Mouse (Mus musculus) stomach, embryonic 16.5 days (tissue): ENCODE results near the gene Glis3. TPM values are rescaled to one million over a fixed set of nuclear protein-coding genes. Genes with fewer than 3 reads are reported as not detected.

Experiments used
- ATAC-seq: fragments of 200-750 bp; cut with Nextera tagmentation; 2 replicates; pipeline ENCODE4 v1.8.0; 2017; ENCODE audit warnings: moderate number of reproducible peaks, moderate TSS enrichment; ENCODE audit not compliant: insufficient read depth, low FRiP score
- H3K27ac ChIP-seq: fragments of 300-500 bp; sonication (generic); 2 replicates; pipeline ENCODE4 v1.5.1; 2014; ENCODE audit warnings: low read length
- H3K27me3 ChIP-seq: fragments of 300-500 bp; sonication (generic); 2 replicates; pipeline ENCODE4 v1.6.1; 2014; ENCODE audit warnings: low read length, control low read depth, mixed read lengths; ENCODE audit not compliant: control insufficient read depth, insufficient read depth
- H3K36me3 ChIP-seq: fragments of 300-500 bp; sonication (generic); 2 replicates; pipeline ENCODE4 v1.6.1; 2014; ENCODE audit warnings: low read length; ENCODE audit not compliant: control insufficient read depth, insufficient read depth
- H3K4me1 ChIP-seq: fragments of 300-500 bp; sonication (generic); 2 replicates; pipeline ENCODE4 v1.6.1; 2014; ENCODE audit warnings: low read length, control low read depth, mixed read lengths; ENCODE audit not compliant: control insufficient read depth, insufficient read depth
- H3K4me2 ChIP-seq: fragments of 300-500 bp; sonication (generic); 2 replicates; pipeline ENCODE4 v1.6.1; 2014; ENCODE audit warnings: low read depth, low read length, mixed read lengths
- H3K4me3 ChIP-seq: fragments of 300-500 bp; sonication (generic); replicated peaks from 2 replicates; pipeline ENCODE4 v1.5.1; 2014; ENCODE audit warnings: mild to moderate bottlenecking, low read length
- H3K9ac ChIP-seq: fragments of 300-500 bp; sonication (generic); 2 replicates; pipeline ENCODE4 v1.6.1; 2014; ENCODE audit warnings: low read length
- H3K9me3 ChIP-seq: fragments of 300-500 bp; sonication (generic); replicated peaks from 2 replicates; pipeline ENCODE4 v1.6.1; 2016; ENCODE audit warnings: low read length, control low read depth; ENCODE audit not compliant: control insufficient read depth
- WGBS: fragments of 180-500 bp; shearing (Covaris S2); extraction: QIAGEN DNeasy Blood & Tissue Kit; methylation state at CpG from one replicate; pipeline ENCODE4 v1.1.7; 2014; 5-methylcytosine and 5-hydroxymethylcytosine counted together
- polyA plus RNA-seq: library from polyadenylated mRNA; unstranded; fragments of >200 nt; fragmentation: Nextera tagmentation; extraction: Ambion mirVana; gene quantifications from 2 replicates; pipeline ENCODE4 v1.2.1, GENCODE M21; 2015

Glis3 gene
- polyA plus RNA-seq, 1 experiment from 2014 or later = 2.4 TPM

DNA sequence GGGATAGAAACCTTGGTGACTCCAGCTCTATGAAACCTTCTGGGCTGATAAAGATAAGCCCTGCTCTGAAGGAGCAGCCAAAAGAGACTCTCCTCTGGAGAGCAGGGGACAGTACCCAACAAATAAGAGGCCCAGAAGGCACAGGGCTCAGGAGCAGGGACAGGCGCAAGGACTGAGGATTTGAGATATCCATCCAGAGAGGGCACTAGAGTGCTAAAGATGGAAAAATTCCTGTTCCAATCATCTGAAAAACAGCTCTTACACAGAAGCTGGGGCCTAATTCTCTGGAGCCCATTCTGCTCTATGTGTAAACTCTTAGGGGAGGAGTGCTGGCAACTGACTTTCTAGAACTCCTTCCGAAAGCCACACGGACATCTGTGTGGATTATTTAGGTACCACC, 287.0 kb downstream of the Glis3 start:
- WGBS = 77% methylated on average over 3 of the region's 3 CpGs
- Histone ChIP-seq H3K36me3 (no peaks in the 10 kb centered on the region), H3K4me2 (no peak overlapping the region), H3K27me3 (no peaks in the 10 kb centered on the region), H3K27ac (no peak overlapping the region), H3K9ac (no peak overlapping the region), H3K4me3 (no peak overlapping the region), H3K9me3 (no peaks in the 10 kb centered on the region), H3K4me1 (0 out of 2 replicates have a peak, but pooled peaks cover 4% of the 10 kb centered on the region)
- no peak for ATAC-seq

DNA sequence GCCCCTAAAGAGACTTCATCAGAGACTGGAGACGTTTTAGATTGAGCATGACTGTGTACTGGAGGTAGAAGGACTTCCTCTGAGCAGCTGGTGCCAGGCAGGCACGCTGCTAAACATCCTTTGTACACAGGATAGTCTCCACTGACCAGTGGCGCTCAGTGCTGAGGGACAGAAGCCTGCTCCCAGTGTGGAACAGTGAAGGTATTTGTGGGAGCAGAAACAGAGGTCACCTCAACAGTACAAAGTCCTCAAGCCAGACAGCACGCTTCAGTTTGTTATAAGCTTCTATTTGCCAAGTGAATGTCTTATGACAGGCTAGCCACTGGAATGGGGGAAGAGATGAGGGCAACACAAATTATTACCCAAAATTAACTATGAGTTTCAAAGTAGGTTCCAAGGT, 289.0 kb downstream of the Glis3 start:
- Histone ChIP-seq H3K27ac (no peak overlapping the region), H3K9ac (no peak overlapping the region), H3K36me3 (no peaks in the 10 kb centered on the region), H3K27me3 (no peaks in the 10 kb centered on the region), H3K9me3 (no peaks in the 10 kb centered on the region), H3K4me3 (no peak overlapping the region), H3K4me1 (0 out of 2 replicates have a peak, but pooled peaks cover 4% of the 10 kb centered on the region), H3K4me2 (no peak overlapping the region)
- no peak for ATAC-seq
- WGBS = 68% methylated on average over 4 of the region's 4 CpGs

DNA sequence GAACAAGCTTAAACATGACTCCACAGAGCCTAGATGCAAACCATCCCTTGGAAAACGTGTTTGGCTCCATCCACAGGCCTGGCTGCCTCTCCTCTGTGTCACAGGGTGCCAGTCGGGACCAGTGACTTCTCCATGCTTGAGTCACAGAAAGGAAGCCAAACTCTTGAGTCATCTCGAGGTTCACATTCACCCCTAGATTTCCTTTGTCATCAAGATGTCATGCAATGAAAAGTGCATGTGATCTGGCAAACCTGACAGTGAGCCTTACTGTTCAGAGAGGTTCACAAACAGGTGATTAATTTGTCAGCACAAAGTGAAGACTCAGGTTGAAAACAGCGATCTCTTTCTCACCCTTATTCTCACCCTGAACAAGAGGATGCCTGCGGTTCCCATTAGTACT, 290.7 kb downstream of the Glis3 start:
- no peaks in the 10 kb centered on the region for H3K4me1 ChIP-seq
- no peaks in the 10 kb centered on the region for H3K27me3 ChIP-seq
- H3K9ac ChIP-seq = no peak overlapping the region
- H3K4me2 ChIP-seq = no peak overlapping the region
- no peaks in the 10 kb centered on the region for H3K36me3 ChIP-seq
- H3K27ac ChIP-seq = no peak overlapping the region
- no peak overlapping the region for H3K4me3 ChIP-seq
- ATAC-seq = no peak
- whole genome bisulfite sequencing = 56% methylated on average over 5 of the region's 5 CpGs
- no peaks in the 10 kb centered on the region for H3K9me3 ChIP-seq

- no peak overlapping the region for H3K27ac ChIP-seq
- H3K27me3 ChIP-seq = no peaks in the 10 kb centered on the region
- H3K4me3 ChIP-seq = no peak overlapping the region
- ATAC-seq = no peak
- no peak overlapping the region for H3K9ac ChIP-seq
- H3K9me3 ChIP-seq = no peaks in the 10 kb centered on the region
- H3K36me3 ChIP-seq = no peaks in the 10 kb centered on the region
- 51% methylated on average over 5 of the region's 5 CpGs for WGBS
- no peak overlapping the region for H3K4me2 ChIP-seq
- H3K4me1 ChIP-seq = no peaks in the 10 kb centered on the region
Observed at GRCm38 (mm10) chr19:28383425-28383824, 296.5 kb downstream of the Glis3 start.

DNA sequence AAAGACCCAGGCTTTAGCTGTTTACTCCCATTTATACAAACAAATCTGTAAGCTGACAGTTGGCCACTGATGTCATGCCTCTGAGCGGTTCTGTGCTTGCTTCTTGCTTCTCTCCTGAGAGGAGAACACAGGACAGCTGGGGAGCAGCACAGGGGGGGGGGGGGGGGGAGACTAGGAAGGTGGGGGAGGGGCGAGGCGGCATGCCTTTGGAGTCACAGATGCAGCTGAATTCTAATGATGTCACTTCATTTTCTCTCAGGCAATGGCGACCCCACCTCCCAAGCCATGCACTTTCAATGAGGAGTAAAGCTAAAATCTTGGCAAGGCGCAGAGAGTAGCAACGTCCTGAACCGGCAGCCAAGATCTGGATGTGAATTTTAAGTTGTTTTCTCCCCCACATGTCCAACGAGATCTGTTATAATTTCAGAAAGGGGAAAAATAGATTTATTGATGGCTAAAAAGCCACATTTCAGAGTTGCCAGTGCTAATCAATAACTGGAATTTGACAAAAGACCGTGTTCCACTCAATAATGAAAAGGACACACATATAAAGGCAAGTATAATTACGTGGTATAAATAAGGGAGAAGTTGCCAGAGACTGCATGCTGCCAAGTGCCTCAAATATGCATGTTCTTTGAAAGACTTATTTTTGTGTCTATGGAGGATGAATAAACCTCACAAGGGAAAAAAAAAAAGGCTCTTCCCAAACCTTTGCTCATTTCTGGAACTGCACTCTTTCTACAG, 297.5 kb downstream of the Glis3 start:
- Histone ChIP-seq H3K9ac (no peak overlapping the region), H3K27me3 (no peaks in the 10 kb centered on the region), H3K4me1 (no peaks in the 10 kb centered on the region), H3K27ac (no peak overlapping the region), H3K9me3 (no peaks in the 10 kb centered on the region), H3K4me2 (no peak overlapping the region), H3K4me3 (no peak overlapping the region), H3K36me3 (no peaks in the 10 kb centered on the region)
- 42% methylated on average over 10 of the region's 10 CpGs for WGBS
- peak; percentile 74 for ATAC-seq

- no peaks in the 10 kb centered on the region for H3K27me3 ChIP-seq
- no peaks in the 10 kb centered on the region for H3K36me3 ChIP-seq
- H3K4me1 ChIP-seq = 0 out of 2 replicates have a peak, but pooled peaks cover 1% of the 10 kb centered on the region
- no peak overlapping the region for H3K27ac ChIP-seq
- no peak overlapping the region for H3K4me2 ChIP-seq
- H3K9me3 ChIP-seq = no peaks in the 10 kb centered on the region
- no peak overlapping the region for H3K9ac ChIP-seq
- WGBS = 65% methylated on average over 9 of the region's 9 CpGs
- H3K4me3 ChIP-seq = no peak overlapping the region
- no peak for ATAC-seq
Observed at GRCm38 (mm10) chr19:28381441-28381840, 298.4 kb downstream of the Glis3 start.

- Histone ChIP-seq H3K36me3 (no peaks in the 10 kb centered on the region), H3K4me3 (no peak overlapping the region), H3K4me1 (peaks cover 4% of the 10 kb centered on the region; the same call in 1 of the 2 replicates), H3K9me3 (no peaks in the 10 kb centered on the region), H3K27me3 (no peaks in the 10 kb centered on the region), H3K27ac (no peak overlapping the region), H3K4me2 (no peak overlapping the region), H3K9ac (no peak overlapping the region)
- WGBS = 71% methylated on average over 9 of the region's 9 CpGs
- no peak for ATAC-seq
Observed at GRCm38 (mm10) chr19:28380691-28381262, 299.1 kb downstream of the Glis3 start.

DNA sequence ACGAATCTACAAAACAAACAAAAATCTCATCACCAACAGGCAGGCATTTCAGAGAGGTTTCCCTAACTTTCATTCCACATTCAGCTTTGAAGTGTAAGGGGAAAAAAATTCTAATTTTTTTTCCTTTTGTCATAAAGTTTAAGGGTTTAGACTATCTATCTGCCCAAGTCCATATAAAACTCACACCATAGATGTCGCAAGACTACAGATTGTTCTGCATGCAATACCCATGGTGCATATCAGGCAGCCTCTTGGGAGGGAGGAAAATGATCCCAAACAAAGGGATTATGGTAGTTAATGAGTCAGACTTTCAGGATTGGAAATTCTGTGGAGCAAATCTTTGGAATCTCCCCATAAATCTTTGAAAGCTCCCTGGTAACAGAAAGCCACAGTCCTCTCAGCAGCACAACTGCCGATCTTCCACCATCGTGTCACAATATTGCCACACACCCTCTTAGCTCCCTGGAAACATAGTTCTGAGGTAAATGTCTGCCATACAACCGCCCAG, 302.0 kb downstream of the Glis3 start:
- peaks cover 12% of the 10 kb centered on the region; the same call in 1 of the 2 replicates for H3K4me1 ChIP-seq
- no peak overlapping the region for H3K4me2 ChIP-seq
- ATAC-seq = no peak
- H3K4me3 ChIP-seq = no peak overlapping the region
- H3K9ac ChIP-seq = no peak overlapping the region
- H3K27me3 ChIP-seq = no peaks in the 10 kb centered on the region
- H3K27ac ChIP-seq = no peak overlapping the region
- no peaks in the 10 kb centered on the region for H3K36me3 ChIP-seq
- 62% methylated on average over 5 of the region's 5 CpGs for WGBS
- H3K9me3 ChIP-seq = no peaks in the 10 kb centered on the region

GRCm38 (mm10) chr19:28376401-28376800, 303.5 kb downstream of the Glis3 start:
- Histone ChIP-seq H3K9me3 (no peaks in the 10 kb centered on the region), H3K4me1 (peaks cover 12% of the 10 kb centered on the region; the same call in 1 of the 2 replicates), H3K9ac (no peak overlapping the region), H3K27me3 (no peaks in the 10 kb centered on the region), H3K4me3 (no peak overlapping the region), H3K27ac (no peak overlapping the region), H3K4me2 (no peak overlapping the region), H3K36me3 (no peaks in the 10 kb centered on the region)
- no peak for ATAC-seq
- WGBS = 60% methylated on average over 1 of the region's 1 CpGs
